7 mouse cellular contexts compared by ENCODE assay signal in genomic region chr19:22930368-22930834, GRCm38 (mm10).
DNase-seq lines count a peak whose midpoint lies in the region.

No protein-coding gene starts in this region.

- intact Hi-C loops in gastrocnemius, postnatal 14 days (cut with DNase I; ENCODE audit: low total_unique reads), result loop anchor here (10.0 kb wide), 1 partner anchor 234 kb away; no protein-coding TSS in a partner anchor

- peak; percentile 15 for DNase-seq in ovary, adult 18-20 months (ENCODE audit: low spot score)
- DNase-seq in ovary, postnatal 10 days (ENCODE audit: low spot score), result no peak
- peak; percentile 64 for DNase-seq in cerebellum, adult 11-12 months
- peak; percentile 66 for DNase-seq in gastrocnemius, postnatal 14 days
- DNase-seq in kidney, postnatal 36 days, result peak; percentile 79 to 87
- DNase-seq in right cerebral cortex, postnatal 25 days, result peak; percentile 46
- DNase-seq in liver, result no peak

Comparison
In these comparisons a context has a peak if more than half of its experiments do, and no peak if none do; other contexts are left out.
1. DNase-seq: peak in ovary, adult 18-20 months (single experiment), cerebellum, adult 11-12 months (single experiment), gastrocnemius, postnatal 14 days (single experiment), kidney, postnatal 36 days (2 of 2) and right cerebral cortex, postnatal 25 days (single experiment); none in ovary, postnatal 10 days (single experiment) and liver (single experiment).